Mouse (Mus musculus): ENCODE measurements around the gene Sdhb.

- no peak for TF ChIP-seq POLR2A (IDR thresholded peaks at IDR 0.05; ENCODE audit: insufficient read depth, low read length)
- TF ChIP-seq CTCF (IDR thresholded peaks at IDR 0.05; ENCODE audit: low read depth, low read length) = no peak
- no peak for TF ChIP-seq EP300 (IDR thresholded peaks at IDR 0.05; ENCODE audit: insufficient read depth, low read depth, low read length)
Observed at GRCm38 (mm10) chr4:140988706-140989290, 27.8 kb downstream of the Sdhb start.
